Mouse (Mus musculus) mesoderm, embryonic 11.5 days (tissue): ENCODE measurements around the gene Col24a1.
A peak's percentile ranks its signal among the peaks of the same experiment; 100 is the strongest.

Experiments used
- DNase-seq: peaks from one replicate; pipeline ENCODE4 v3.0.0-alpha.2; 2012; ENCODE audit warnings: low read depth, low spot score

Gene Col24a1

GRCm38 (mm10) chr3:145560117-145560516, 267.8 kb downstream of the Col24a1 start:
- no peak for DNase-seq

GRCm38 (mm10) chr3:145574468-145574867, 282.2 kb downstream of the Col24a1 start:
- DNase-seq, result no peak

- no peak for DNase-seq
These were observed 283.1 kb downstream of the Col24a1 start for GRCm38 (mm10) chr3:145575340-145575739.

- peak; percentile 93 for DNase-seq
These were observed 283.6 kb downstream of the Col24a1 start, which contains the start of gene Znhit6 for GRCm38 (mm10) chr3:145575743-145576481. Znhit6 (plus strand) TSS chr3:145576205.

GRCm38 (mm10) chr3:145576482-145576822, 284.2 kb downstream of the Col24a1 start:
- no peak for DNase-seq

GRCm38 (mm10) chr3:145576876-145577275, 284.6 kb downstream of the Col24a1 start:
- no peak for DNase-seq

GRCm38 (mm10) chr3:145583043-145583442, 290.8 kb downstream of the Col24a1 start:
- no peak for DNase-seq

GRCm38 (mm10) chr3:145583522-145584200, 291.4 kb downstream of the Col24a1 start:
- no peak for DNase-seq

- no peak for DNase-seq
These were observed 298.3 kb downstream of the Col24a1 start for GRCm38 (mm10) chr3:145590562-145590961.

GRCm38 (mm10) chr3:145591841-145592542, 299.7 kb downstream of the Col24a1 start:
- DNase-seq, result no peak

GRCm38 (mm10) chr3:145595354-145595753, 303.1 kb downstream of the Col24a1 start:
- no peak for DNase-seq

- no peak for DNase-seq
These were observed 306.8 kb downstream of the Col24a1 start for GRCm38 (mm10) chr3:145599059-145599458.

GRCm38 (mm10) chr3:145600801-145601200, 308.5 kb downstream of the Col24a1 start:
- no peak for DNase-seq

GRCm38 (mm10) chr3:145601345-145601744, 309.1 kb downstream of the Col24a1 start:
- no peak for DNase-seq
